In the genomic region with DNA sequence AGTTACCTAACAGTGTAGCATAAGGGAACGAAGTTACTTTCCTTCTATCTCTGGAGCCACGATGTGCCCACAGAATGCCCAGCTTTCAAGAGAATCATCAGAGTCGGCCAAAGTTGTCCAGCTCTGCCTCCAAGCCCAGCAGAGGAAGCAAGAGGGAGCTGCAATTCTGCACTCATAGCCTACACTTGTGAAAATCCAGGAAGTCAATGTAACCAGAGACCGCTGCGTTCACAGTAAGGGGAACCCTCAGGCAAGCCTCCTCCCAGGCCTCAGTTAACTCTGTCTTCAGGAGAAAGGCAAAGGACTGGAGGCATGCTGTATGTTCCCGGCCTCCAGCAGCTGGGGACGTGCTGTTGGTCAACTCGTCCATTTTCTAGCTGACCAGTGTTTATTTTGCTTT, we compare ENCODE assay signal across 8 mouse cellular contexts. TPM values are rescaled to one million over a fixed set of nuclear protein-coding genes. Genes with fewer than 3 reads are reported as not detected.
DNase-seq lines count a peak whose midpoint lies in the region; ATAC-seq and TF ChIP-seq lines count a peak whose summit lies in the region.

No protein-coding gene starts in this region.

- peak overlapping the region; percentile 76; the same call in 1 of the 2 replicates for H3K9ac ChIP-seq in lung, postnatal 0 days (replicated peaks; ENCODE audit: low read depth)
- no peak overlapping the region for H3K9ac ChIP-seq in liver, embryonic 16.5 days (ENCODE audit: low read depth, low read length)
- H3K9ac ChIP-seq in stomach, postnatal 0 days (ENCODE audit: low read length): no peak overlapping the region; the same call in 1 of the 2 replicates

- no peak for ATAC-seq in lung, postnatal 0 days
- ATAC-seq in granulocyte monocyte progenitor cell, adult 5-6 weeks (replicated peaks; ENCODE audit: poor library complexity, severe bottlenecking): peak; percentile 68
- 0 out of 2 replicates have a peak, but pooled peaks have one; percentile 20 for ATAC-seq in liver, embryonic 16.5 days (ENCODE audit: low read depth)
- ATAC-seq in stomach, postnatal 0 days (ENCODE audit: low FRiP score, low TSS enrichment): no peak

- no peak for DNase-seq in lung, postnatal 0 days (ENCODE audit: low spot score)
- no peak for DNase-seq in lung, postnatal 4 days
- DNase-seq in stomach, postnatal 0 days (ENCODE audit: low spot score): no peak
- DNase-seq in layer of hippocampus, postnatal 36 days: no peak
- DNase-seq in spleen, postnatal 4 days (ENCODE audit: low spot score in 2 of 2): no peak
- DNase-seq in kidney, adult 9 months: no peak

- H3K4me3 ChIP-seq in lung, postnatal 0 days (ENCODE audit: low read depth, low read length): peak overlapping the region; percentile 84
- H3K4me3 ChIP-seq in liver, embryonic 16.5 days (ENCODE audit: low read depth, low read length): peak overlapping the region; percentile 65
- H3K4me3 ChIP-seq in stomach, postnatal 0 days (ENCODE audit: low read depth, low read length): peak overlapping the region; percentile 85

- peaks cover 5% of the 10 kb centered on the region; the same call in 1 of the 2 replicates for H3K4me1 ChIP-seq in lung, postnatal 0 days (ENCODE audit: insufficient read depth, low read depth, low read length)
- H3K4me1 ChIP-seq in liver, embryonic 16.5 days (ENCODE audit: control insufficient read depth, low read depth, low read length): no peaks in the 10 kb centered on the region
- no peaks in the 10 kb centered on the region; the same call in 1 of the 2 replicates for H3K4me1 ChIP-seq in stomach, postnatal 0 days (replicated peaks; ENCODE audit: control insufficient read depth, insufficient read depth)

- H3K4me2 ChIP-seq in lung, postnatal 0 days (replicated peaks; ENCODE audit: low read depth, low read length): peak overlapping the region; percentile 94
- H3K4me2 ChIP-seq in liver, embryonic 16.5 days (ENCODE audit: low read depth, low read length): peak overlapping the region; percentile 71
- H3K4me2 ChIP-seq in stomach, postnatal 0 days (replicated peaks; ENCODE audit: low read depth): peak overlapping the region; percentile 91; the same call in 1 of the 2 replicates

- no peaks in the 10 kb centered on the region for H3K9me3 ChIP-seq in lung, postnatal 0 days (ENCODE audit: low read length)
- no peaks in the 10 kb centered on the region for H3K9me3 ChIP-seq in liver, embryonic 16.5 days (replicated peaks; ENCODE audit: control insufficient read depth, low read length)
- no peaks in the 10 kb centered on the region for H3K9me3 ChIP-seq in stomach, postnatal 0 days (ENCODE audit: control insufficient read depth, low read length)

- no peaks in the 10 kb centered on the region for H3K36me3 ChIP-seq in lung, postnatal 0 days (ENCODE audit: insufficient read depth, low read length)
- H3K36me3 ChIP-seq in liver, embryonic 16.5 days (ENCODE audit: control insufficient read depth, insufficient read depth): no peaks in the 10 kb centered on the region
- H3K36me3 ChIP-seq in stomach, postnatal 0 days (ENCODE audit: control insufficient read depth, insufficient read depth, low read length): no peaks in the 10 kb centered on the region

- TF ChIP-seq CTCF in lung, postnatal 0 days (IDR thresholded peaks at IDR 0.05): peak; percentile 31
- TF ChIP-seq CTCF in stomach, postnatal 0 days (IDR thresholded peaks at IDR 0.05; ENCODE audit: low read depth): 0 out of 2 replicates have a peak, but pooled peaks have one; percentile 17

- 32% methylated on average over 8 of the region's 8 CpGs for WGBS in lung, postnatal 0 days
- whole genome bisulfite sequencing in liver, embryonic 16.5 days (ENCODE audit: insufficient replicate concordance): 23% methylated on average over 8 of the region's 8 CpGs
- WGBS in stomach, postnatal 0 days: 43% methylated on average over 8 of the region's 8 CpGs

- H3K27ac ChIP-seq in lung, postnatal 0 days (ENCODE audit: low read length): peak overlapping the region; percentile 81; the same call in 1 of the 2 replicates
- H3K27ac ChIP-seq in liver, embryonic 16.5 days (ENCODE audit: low read length): no peak overlapping the region
- peak overlapping the region; percentile 78; the same call in 1 of the 2 replicates for H3K27ac ChIP-seq in stomach, postnatal 0 days (replicated peaks)

- no peak for TF ChIP-seq EP300 in lung, postnatal 0 days (IDR thresholded peaks at IDR 0.05)
- TF ChIP-seq EP300 in stomach, postnatal 0 days (optimal IDR thresholded peaks at IDR 0.05): no peak

- H3K27me3 ChIP-seq in lung, postnatal 0 days (replicated peaks; ENCODE audit: insufficient read depth, low read length): no peaks in the 10 kb centered on the region
- peaks cover 30% of the 10 kb centered on the region for H3K27me3 ChIP-seq in liver, embryonic 16.5 days (ENCODE audit: control insufficient read depth, insufficient read depth, low read depth, low read length)
- H3K27me3 ChIP-seq in stomach, postnatal 0 days (ENCODE audit: control insufficient read depth, insufficient read depth, low read length): no peaks in the 10 kb centered on the region

RNA-seq across cellular contexts. Expression of a gene that starts 0.7 kb away (rescaled TPM):
- polyA plus RNA-seq in lung, postnatal 0 days (2015; fragmentation: Nextera tagmentation; extraction: Ambion mirVana): 1.7 and 2.3 TPM in 2 replicates
- 28.1 and 28.6 TPM in 2 replicates for total RNA-seq in granulocyte monocyte progenitor cell, adult 5-6 weeks (2014; fragmentation: Nextera tagmentation)
- total RNA-seq in granulocyte monocyte progenitor cell, adult 5-6 weeks (2017): 5.2 and 7.3 TPM in 2 replicates
- polyA plus RNA-seq in liver, embryonic 16.5 days (2015; fragmentation: Nextera tagmentation; extraction: Ambion mirVana): 0.35 and 0.51 TPM in 2 replicates
- 1.4 and 1.8 TPM in 2 replicates for polyA plus RNA-seq in stomach, postnatal 0 days (2015; fragmentation: Nextera tagmentation; extraction: Ambion mirVana)
- 10 to 100 TPM in 1 of 2 experiments, 1 to 10 TPM in 1; 4.9 to 10.1 TPM for total RNA-seq in layer of hippocampus, postnatal 36 days (2021)

RNA-seq across cellular contexts. Expression of a gene that starts 0.7 kb away (rescaled TPM):
- 21.2 and 24.1 TPM in 2 replicates for polyA plus RNA-seq in lung, postnatal 0 days (2015; fragmentation: Nextera tagmentation; extraction: Ambion mirVana)
- total RNA-seq in granulocyte monocyte progenitor cell, adult 5-6 weeks (2014; fragmentation: Nextera tagmentation): 23.2 and 33.9 TPM in 2 replicates
- total RNA-seq in granulocyte monocyte progenitor cell, adult 5-6 weeks (2017): 24.1 and 26.8 TPM in 2 replicates
- 2.4 and 2.7 TPM in 2 replicates for polyA plus RNA-seq in liver, embryonic 16.5 days (2015; fragmentation: Nextera tagmentation; extraction: Ambion mirVana)
- polyA plus RNA-seq in stomach, postnatal 0 days (2015; fragmentation: Nextera tagmentation; extraction: Ambion mirVana): 7.8 and 8.3 TPM in 2 replicates
- 10 to 100 TPM; 23.5 to 25.5 TPM for total RNA-seq in layer of hippocampus, postnatal 36 days (2021)

RNA-seq across cellular contexts. Expression of a gene that starts 25.2 kb away (rescaled TPM):
- polyA plus RNA-seq in lung, postnatal 0 days (2015; fragmentation: Nextera tagmentation; extraction: Ambion mirVana): 2.0 and 2.3 TPM in 2 replicates
- total RNA-seq in granulocyte monocyte progenitor cell, adult 5-6 weeks (2014; fragmentation: Nextera tagmentation): not detected in 2 replicates
- total RNA-seq in granulocyte monocyte progenitor cell, adult 5-6 weeks (2017): 0.09 TPM in 1 of 2 replicates, not detected in the other
- polyA plus RNA-seq in liver, embryonic 16.5 days (2015; fragmentation: Nextera tagmentation; extraction: Ambion mirVana): 0.04 TPM in 1 of 2 replicates, not detected in the other
- polyA plus RNA-seq in stomach, postnatal 0 days (2015; fragmentation: Nextera tagmentation; extraction: Ambion mirVana): 2.5 and 2.9 TPM in 2 replicates
- 10 to 100 TPM; 61.0 to 64.1 TPM for total RNA-seq in layer of hippocampus, postnatal 36 days (2021)

RNA-seq across cellular contexts. Expression of a gene that starts 58.9 kb away (rescaled TPM):
- polyA plus RNA-seq in lung, postnatal 0 days (2015; fragmentation: Nextera tagmentation; extraction: Ambion mirVana): 0.39 and 0.42 TPM in 2 replicates
- total RNA-seq in granulocyte monocyte progenitor cell, adult 5-6 weeks (2014; fragmentation: Nextera tagmentation): not detected in 2 replicates
- total RNA-seq in granulocyte monocyte progenitor cell, adult 5-6 weeks (2017): not detected in 2 replicates
- polyA plus RNA-seq in liver, embryonic 16.5 days (2015; fragmentation: Nextera tagmentation; extraction: Ambion mirVana): 0.07 TPM in 1 of 2 replicates, not detected in the other
- 0.15 TPM in 1 of 2 replicates, not detected in the other for polyA plus RNA-seq in stomach, postnatal 0 days (2015; fragmentation: Nextera tagmentation; extraction: Ambion mirVana)
- 1 to 10 TPM in 1 of 2 experiments, under 1 TPM in 1; 0.85 to 1.1 TPM for total RNA-seq in layer of hippocampus, postnatal 36 days (2021)

Comparison
In these comparisons a context has a peak if more than half of its experiments do, and no peak if none do; other contexts are left out.
1. ATAC-seq: peak in granulocyte monocyte progenitor cell, adult 5-6 weeks (single experiment) and liver, embryonic 16.5 days (single experiment); none in lung, postnatal 0 days (single experiment) and stomach, postnatal 0 days (single experiment).
2. Peak in every context shown above with its lines, with median percentiles within 50 percentile points of each other: H3K4me2 ChIP-seq and H3K4me3 ChIP-seq.